Mouse (Mus musculus): ENCODE data around the gene Ficd. TPM values are rescaled to one million over a fixed set of nuclear protein-coding genes. Genes with fewer than 3 reads are reported as not detected.

The Ficd gene
- total RNA-seq, 1 experiment, result 8.6 TPM

- in situ Hi-C loops (cut with MboI; ENCODE audit: low sequenced_read_pairs in 2 of 2, unreplicated experiment in 2 of 2), result no loop called here
- DNase-seq (ENCODE audit: low read depth, low spot score), result no peak
- Histone ChIP-seq H3K27ac (ENCODE audit: insufficient read depth, low read depth, low read length, poor library complexity, severe bottlenecking) (no peak overlapping the region), H3K9ac (ENCODE audit: insufficient read depth, low read depth, low read length, poor library complexity, severe bottlenecking) (no peak overlapping the region), H3K4me3 (ENCODE audit: insufficient read depth in 1 of 2, low read depth in 1 of 2, low read length in 2 of 2, poor library complexity in 1 of 2, severe bottlenecking in 1 of 2) (no peak overlapping the region), H3K9me3 (ENCODE audit: control insufficient read depth, insufficient read depth, low read depth, low read length) (no peaks in the 10 kb centered on the region), H3K36me3 (ENCODE audit: control insufficient read depth, insufficient read depth, low read length, poor library complexity, severe bottlenecking) (peaks cover 91% of the 10 kb centered on the region), H3K4me1 (ENCODE audit: control insufficient read depth in 2 of 2, insufficient read depth in 2 of 2, low read length in 2 of 2, poor library complexity in 1 of 2) (no peaks in the 10 kb centered on the region; a peak in 2 of 4 replicates)
- peak; percentile 82 for TF ChIP-seq MAFK (IDR thresholded peaks at IDR 0.05; ENCODE audit: insufficient read depth, low read depth, low read length)
- TF ChIP-seq CHD2 (IDR thresholded peaks at IDR 0.05; ENCODE audit: low read depth, low read length), result no peak
Observed at GRCm38 (mm10) chr5:113748556-113749331, 13.1 kb downstream of the Ficd start.

DNA sequence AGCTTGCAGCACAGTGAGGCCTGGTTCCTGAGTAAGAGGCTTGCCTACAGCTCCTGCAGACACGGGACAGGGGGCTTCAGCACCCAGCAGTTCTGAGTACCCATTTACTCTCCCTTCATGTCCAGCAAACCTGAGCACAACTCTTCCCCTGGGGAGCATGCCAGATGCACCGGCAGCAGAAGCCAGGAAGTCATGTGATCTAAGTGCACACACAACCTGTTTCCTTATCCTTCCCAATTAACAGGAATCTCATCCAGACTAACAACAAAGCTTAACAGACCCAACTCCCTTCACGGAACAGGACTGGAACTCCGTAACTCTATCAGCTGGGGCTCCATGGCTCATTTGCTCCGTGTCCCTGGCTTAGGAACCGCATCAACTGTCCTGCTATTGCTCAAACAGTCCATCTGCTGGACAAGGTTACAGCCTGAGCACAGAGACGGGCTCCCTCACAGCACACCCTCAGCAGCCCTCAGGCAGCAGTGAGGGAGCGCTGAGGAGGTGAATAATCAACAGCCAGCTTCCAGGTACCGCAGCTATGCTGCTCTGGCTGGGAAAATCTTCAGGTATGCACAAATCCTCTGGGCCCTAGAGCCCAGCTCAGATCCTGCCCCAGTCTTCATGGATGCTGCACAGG lies 16.0 kb downstream of the Ficd start:
- no peak for DNase-seq (ENCODE audit: low read depth, low spot score)
- in situ Hi-C loops (cut with MboI; ENCODE audit: low sequenced_read_pairs in 2 of 2, unreplicated experiment in 2 of 2), result no loop called here
- Histone ChIP-seq H3K9me3 (ENCODE audit: control insufficient read depth, insufficient read depth, low read depth, low read length) (no peaks in the 10 kb centered on the region), H3K36me3 (ENCODE audit: control insufficient read depth, insufficient read depth, low read length, poor library complexity, severe bottlenecking) (peaks cover 91% of the 10 kb centered on the region), H3K9ac (ENCODE audit: insufficient read depth, low read depth, low read length, poor library complexity, severe bottlenecking) (no peak overlapping the region), H3K4me3 (ENCODE audit: insufficient read depth in 1 of 2, low read depth in 1 of 2, low read length in 2 of 2, poor library complexity in 1 of 2, severe bottlenecking in 1 of 2) (no peak overlapping the region), H3K27ac (ENCODE audit: insufficient read depth, low read depth, low read length, poor library complexity, severe bottlenecking) (no peak overlapping the region), H3K4me1 (ENCODE audit: control insufficient read depth in 2 of 2, insufficient read depth in 2 of 2, low read length in 2 of 2, poor library complexity in 1 of 2) (no peaks in the 10 kb centered on the region; a peak in 2 of 4 replicates)
- TF ChIP-seq HCFC1 (IDR thresholded peaks at IDR 0.05; ENCODE audit: borderline replicate concordance, insufficient read depth, low read length), result no peak
- TF ChIP-seq ZC3H11A (IDR thresholded peaks at IDR 0.05; ENCODE audit: borderline replicate concordance, low read depth, low read length), result no peak
- no peak for TF ChIP-seq ZNF384 (IDR thresholded peaks at IDR 0.05; ENCODE audit: low read depth, low read length)
- TF ChIP-seq MAFK (IDR thresholded peaks at IDR 0.05; ENCODE audit: insufficient read depth, low read depth, low read length), result no peak
- no peak for TF ChIP-seq CHD2 (IDR thresholded peaks at IDR 0.05; ENCODE audit: low read depth, low read length)

- DNase-seq (ENCODE audit: low read depth, low spot score), result no peak
- TF ChIP-seq ZNF384 (IDR thresholded peaks at IDR 0.05; ENCODE audit: low read depth, low read length) (no peak), MAFK (IDR thresholded peaks at IDR 0.05; ENCODE audit: insufficient read depth, low read depth, low read length) (no peak), HCFC1 (IDR thresholded peaks at IDR 0.05; ENCODE audit: borderline replicate concordance, insufficient read depth, low read length) (no peak), CHD2 (IDR thresholded peaks at IDR 0.05; ENCODE audit: low read depth, low read length) (no peak), ZC3H11A (IDR thresholded peaks at IDR 0.05; ENCODE audit: borderline replicate concordance, low read depth, low read length) (no peak)
- Histone ChIP-seq H3K27ac (ENCODE audit: insufficient read depth, low read depth, low read length, poor library complexity, severe bottlenecking) (no peak overlapping the region), H3K4me1 (ENCODE audit: control insufficient read depth in 2 of 2, insufficient read depth in 2 of 2, low read length in 2 of 2, poor library complexity in 1 of 2) (no peaks in the 10 kb centered on the region), H3K9me3 (ENCODE audit: control insufficient read depth, insufficient read depth, low read depth, low read length) (no peaks in the 10 kb centered on the region), H3K36me3 (ENCODE audit: control insufficient read depth, insufficient read depth, low read length, poor library complexity, severe bottlenecking) (peaks cover 90% of the 10 kb centered on the region), H3K4me3 (ENCODE audit: insufficient read depth in 1 of 2, low read depth in 1 of 2, low read length in 2 of 2, poor library complexity in 1 of 2, severe bottlenecking in 1 of 2) (no peak overlapping the region), H3K9ac (ENCODE audit: insufficient read depth, low read depth, low read length, poor library complexity, severe bottlenecking) (no peak overlapping the region)
- in situ Hi-C loops (cut with MboI; ENCODE audit: low sequenced_read_pairs in 2 of 2, unreplicated experiment in 2 of 2), result no loop called here
Observed at GRCm38 (mm10) chr5:113755347-113756030, 19.9 kb downstream of the Ficd start.

DNA sequence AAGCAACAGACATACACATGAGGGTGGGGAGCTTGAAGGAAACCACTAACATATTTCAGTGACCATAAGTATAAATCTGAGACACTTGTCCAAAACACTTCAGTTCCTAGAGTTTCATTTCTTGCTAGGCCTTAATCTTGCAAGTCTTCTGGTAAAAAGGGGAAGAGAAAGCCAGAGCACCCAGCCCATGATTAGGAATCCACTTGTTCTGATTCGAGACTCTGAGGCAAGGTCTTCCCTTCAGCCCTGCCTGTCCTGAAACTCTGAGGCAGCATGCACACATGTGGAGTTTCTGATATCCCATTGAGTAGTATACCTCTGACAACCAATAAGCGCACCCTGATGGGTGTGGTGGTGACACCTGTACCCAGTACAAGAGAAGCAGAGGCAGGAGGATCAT lies 26.0 kb downstream of the Ficd start:
- Histone ChIP-seq H3K9ac (ENCODE audit: insufficient read depth, low read depth, low read length, poor library complexity, severe bottlenecking) (no peak overlapping the region), H3K4me3 (ENCODE audit: insufficient read depth in 1 of 2, low read depth in 1 of 2, low read length in 2 of 2, poor library complexity in 1 of 2, severe bottlenecking in 1 of 2) (no peak overlapping the region), H3K9me3 (ENCODE audit: control insufficient read depth, insufficient read depth, low read depth, low read length) (no peaks in the 10 kb centered on the region), H3K4me1 (ENCODE audit: control insufficient read depth in 2 of 2, insufficient read depth in 2 of 2, low read length in 2 of 2, poor library complexity in 1 of 2) (peaks cover 0 to 5% of the 10 kb centered on the region in 2 experiments; a peak in 2 of 4 replicates), H3K36me3 (ENCODE audit: control insufficient read depth, insufficient read depth, low read length, poor library complexity, severe bottlenecking) (peaks cover 66% of the 10 kb centered on the region), H3K27ac (ENCODE audit: insufficient read depth, low read depth, low read length, poor library complexity, severe bottlenecking) (no peak overlapping the region)
- TF ChIP-seq HCFC1 (IDR thresholded peaks at IDR 0.05; ENCODE audit: borderline replicate concordance, insufficient read depth, low read length) (no peak), CHD2 (IDR thresholded peaks at IDR 0.05; ENCODE audit: low read depth, low read length) (no peak), MAFK (IDR thresholded peaks at IDR 0.05; ENCODE audit: insufficient read depth, low read depth, low read length) (no peak), ZNF384 (IDR thresholded peaks at IDR 0.05; ENCODE audit: low read depth, low read length) (no peak), ZC3H11A (IDR thresholded peaks at IDR 0.05; ENCODE audit: borderline replicate concordance, low read depth, low read length) (no peak)
- no peak for DNase-seq (ENCODE audit: low read depth, low spot score)
- in situ Hi-C loops (cut with MboI; ENCODE audit: low sequenced_read_pairs in 2 of 2, unreplicated experiment in 2 of 2), result no loop called here

Measured in ES-E14 (cell line).